Mouse (Mus musculus) liver, embryonic 14.5 days (tissue): ENCODE data around the gene Vamp4. TPM values are rescaled to one million over a fixed set of nuclear protein-coding genes. Genes with fewer than 3 reads are reported as not detected.
A peak's percentile ranks its signal among the peaks of the same experiment; 100 is the strongest.

ENCODE experiments used
- ATAC-seq: fragments of 200-750 bp; cut with Nextera tagmentation; 2 replicates; pipeline ENCODE4 v1.8.0; 2017; ENCODE audit warnings: moderate number of reproducible peaks, mild to moderate bottlenecking, moderate library complexity; ENCODE audit not compliant: insufficient read depth
- DNase-seq, 3 experiments: peaks; one replicate each; pipeline ENCODE4 v3.0.0-alpha.2; 2012 to 2013; ENCODE audit warnings: low read depth in 3 of 3, low spot score in 3 of 3
- H3K27ac ChIP-seq: fragments of 300-500 bp; sonication (generic); 2 replicates; pipeline ENCODE4 v1.5.1; 2014; ENCODE audit warnings: moderate library complexity, mild to moderate bottlenecking, control low read depth, inconsistent platforms
- H3K27me3 ChIP-seq: fragments of 300-500 bp; sonication (generic); 2 replicates; pipeline ENCODE4 v1.6.1; 2014; ENCODE audit warnings: mild to moderate bottlenecking, low read length, moderate library complexity; ENCODE audit not compliant: control insufficient read depth, insufficient read depth
- H3K36me3 ChIP-seq: fragments of 300-500 bp; sonication (generic); replicated peaks from 2 replicates; pipeline ENCODE4 v1.6.1; 2014; ENCODE audit warnings: low read depth; ENCODE audit not compliant: control insufficient read depth, insufficient read depth
- H3K4me1 ChIP-seq, 2 experiments: fragments of 200-500 bp in 1 of 2; fragments of 300-500 bp in 1 of 2; sonication (generic) in 1 of 2; replicated peaks; 2 replicates each; pipeline ENCODE4 v1.6.1; 2012 to 2014; ENCODE audit warnings: antibody characterized with exemption in 1 of 2, inconsistent platforms in 1 of 2, low read length in 1 of 2; ENCODE audit not compliant: control insufficient read depth in 2 of 2, insufficient read depth in 2 of 2
- H3K4me2 ChIP-seq: fragments of 300-500 bp; sonication (generic); 2 replicates; pipeline ENCODE4 v1.6.1; 2014; ENCODE audit warnings: low read depth, mild to moderate bottlenecking, control low read depth, moderate library complexity
- H3K4me3 ChIP-seq, 2 experiments: fragments of 200-500 bp in 1 of 2; fragments of 300-500 bp in 1 of 2; sonication (generic) in 1 of 2; 2 replicates each; pipeline ENCODE4 v1.5.1; 2012 to 2014; ENCODE audit warnings: low read depth in 2 of 2, low read length in 2 of 2, mild to moderate bottlenecking in 2 of 2, control low read depth in 1 of 2, inconsistent platforms in 1 of 2, moderate library complexity in 1 of 2; ENCODE audit not compliant: insufficient read depth in 1 of 2
- H3K9ac ChIP-seq: fragments of 300-500 bp; sonication (generic); replicated peaks from 2 replicates; pipeline ENCODE4 v1.6.1; 2014; ENCODE audit warnings: mild to moderate bottlenecking, control low read depth, moderate library complexity
- H3K9me3 ChIP-seq: fragments of 300-500 bp; sonication (generic); 2 replicates; pipeline ENCODE4 v1.6.1; 2016; ENCODE audit warnings: low read length, mixed read lengths; ENCODE audit not compliant: control insufficient read depth
- CTCF ChIP-seq: IDR thresholded peaks from 2 replicates; pipeline ENCODE4 v1.5.1; 2016; ENCODE audit warnings: antibody characterized with exemption, low read depth, control low read depth
- EP300 ChIP-seq: IDR thresholded peaks from 2 replicates; pipeline ENCODE4 v1.6.1; 2016; ENCODE audit warnings: antibody characterized with exemption, low read depth
- WGBS: fragments of 180-500 bp; shearing (Covaris S2); extraction: QIAGEN DNeasy Blood & Tissue Kit; methylation state at CpG from one replicate; pipeline ENCODE4 v1.1.7; 2014; ENCODE audit not compliant: insufficient replicate concordance; 5-methylcytosine and 5-hydroxymethylcytosine counted together
- polyA plus RNA-seq, 2 experiments: library from polyadenylated mRNA; depleted of rRNA in 1 of 2; stranded (reverse) in 1 of 2; unstranded in 1 of 2; fragments of >200 nt; fragmentation: Nextera tagmentation in 1 of 2; extraction: Ambion mirVana in 1 of 2; gene quantifications; 2 replicates each; pipeline versions ENCODE4 v1.2.1 to v1.2.3; 2012 to 2014

Vamp4 gene
- polyA plus RNA-seq, 2 experiments = 5.6 to 13.5 TPM

DNA sequence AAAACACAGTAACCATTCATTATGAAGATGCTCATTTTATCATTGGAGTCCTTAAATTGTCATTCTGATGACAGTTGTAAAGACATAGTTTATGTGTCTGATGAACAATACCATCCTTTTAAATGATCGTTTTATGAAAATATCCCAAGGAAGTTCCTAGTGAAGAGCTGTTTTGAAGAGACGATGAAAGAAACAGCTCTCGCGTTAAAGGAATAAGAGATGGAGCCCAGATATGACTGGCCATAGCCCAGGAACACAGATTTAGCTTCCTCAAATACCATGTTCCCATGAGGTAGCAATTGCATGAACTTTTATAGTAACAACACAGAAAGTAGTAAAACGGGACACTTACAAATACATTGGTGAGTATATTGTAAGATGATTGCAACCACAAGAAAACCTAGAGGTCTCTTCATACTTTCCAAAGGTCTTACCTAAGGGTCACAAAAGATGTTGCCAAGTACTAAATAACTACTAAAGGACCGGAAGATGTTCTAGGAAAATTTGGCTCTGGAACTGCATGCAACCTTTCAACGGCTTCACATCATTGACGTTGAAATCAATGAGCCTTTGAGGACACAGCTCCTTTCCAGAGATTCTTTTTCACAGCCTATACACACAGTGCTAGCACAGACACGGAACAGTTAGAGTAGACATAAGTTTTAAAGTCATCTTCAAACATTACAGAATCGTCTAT, 21.2 kb upstream of the Vamp4 start:
- Histone ChIP-seq H3K36me3 (peaks cover 5% of the 10 kb centered on the region), H3K4me2 (peak overlapping the region; percentile 93), H3K27me3 (no peaks in the 10 kb centered on the region), H3K9me3 (no peaks in the 10 kb centered on the region), H3K4me3 (peak overlapping the region; percentile 55 to 70; a peak in 3 of 4 replicates), H3K4me1 (peaks cover 5 to 14% of the 10 kb centered on the region in 2 experiments; a peak in 3 of 4 replicates), H3K27ac (peak overlapping the region; percentile 37), H3K9ac (peak overlapping the region; percentile 61)
- ATAC-seq = no peak
- no peak for DNase-seq
- TF ChIP-seq CTCF (no peak), EP300 (no peak)
- WGBS = 46% methylated on average over 10 of the region's 10 CpGs

DNA sequence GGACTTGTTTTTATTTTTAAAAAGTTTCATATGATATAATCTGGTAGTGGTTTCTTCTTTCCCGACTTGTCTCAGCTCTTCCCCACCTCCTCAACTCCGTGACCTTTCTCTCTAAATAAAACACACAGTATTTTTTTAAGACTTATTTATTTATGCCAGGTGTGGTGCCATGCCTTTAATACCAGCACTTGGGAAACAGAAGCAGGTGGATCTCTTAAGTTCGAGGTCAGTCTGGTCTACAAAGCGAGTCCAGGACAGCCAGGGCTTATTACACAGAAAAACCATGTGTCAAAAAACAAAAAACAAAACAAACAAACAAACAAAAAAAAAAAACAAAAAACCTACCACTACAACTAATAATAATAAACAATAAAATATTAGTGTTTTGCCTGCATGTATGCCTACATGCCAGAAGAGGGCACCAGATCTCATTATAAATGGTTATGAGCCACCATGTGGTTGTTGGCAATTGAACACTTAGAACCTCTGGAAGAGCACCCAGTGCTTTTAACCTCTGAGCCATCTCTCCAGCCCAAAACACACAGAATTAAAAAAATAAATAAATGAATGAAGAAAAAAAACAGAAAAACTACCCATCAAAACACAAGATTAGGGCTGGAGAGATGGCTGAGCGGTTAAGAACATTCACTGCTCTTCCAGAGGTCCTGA, 20.6 kb upstream of the Vamp4 start:
- ATAC-seq = no peak
- no peak overlapping the region for H3K4me3 ChIP-seq

GRCm38 (mm10) chr1:162552956-162553355, 17.4 kb upstream of the Vamp4 start:
- WGBS = 16% methylated on average over 9 of the region's 9 CpGs
- no peak overlapping the region for H3K9ac ChIP-seq
- TF ChIP-seq CTCF = no peak
- no peak for TF ChIP-seq EP300
- H3K27me3 ChIP-seq = no peaks in the 10 kb centered on the region
- no peak overlapping the region for H3K4me3 ChIP-seq
- ATAC-seq (no peak; the same call in 1 of the 2 replicates), DNase-seq (no peak)
- H3K36me3 ChIP-seq = no peaks in the 10 kb centered on the region
- H3K9me3 ChIP-seq = no peaks in the 10 kb centered on the region
- no peak overlapping the region; the same call in 1 of the 2 replicates for H3K27ac ChIP-seq
- peaks cover 5 to 6% of the 10 kb centered on the region in 2 experiments; a peak in 2 of 4 replicates for H3K4me1 ChIP-seq
- peak overlapping the region; percentile 29 for H3K4me2 ChIP-seq

More for the DNA sequence above, 20.6 kb upstream of the Vamp4 start:
- 55% methylated on average over 5 of the region's 5 CpGs for WGBS
- Histone ChIP-seq H3K27ac (no peak overlapping the region), H3K36me3 (peaks cover 3% of the 10 kb centered on the region), H3K9me3 (no peaks in the 10 kb centered on the region), H3K4me2 (no peak overlapping the region; the same call in 1 of the 2 replicates), H3K27me3 (no peaks in the 10 kb centered on the region), H3K9ac (no peak overlapping the region), H3K4me1 (peaks cover 5 to 14% of the 10 kb centered on the region in 2 experiments; a peak in 3 of 4 replicates)
- TF ChIP-seq EP300 (no peak), CTCF (peak; percentile 73)
- DNase-seq = no peak

GRCm38 (mm10) chr1:162554193-162554592, 16.1 kb upstream of the Vamp4 start:
- Histone ChIP-seq H3K9me3 (no peaks in the 10 kb centered on the region), H3K9ac (no peak overlapping the region), H3K4me3 (no peak overlapping the region), H3K4me1 (peaks cover 1 to 6% of the 10 kb centered on the region in 2 experiments; a peak in 2 of 4 replicates), H3K27me3 (no peaks in the 10 kb centered on the region), H3K27ac (no peak overlapping the region), H3K4me2 (no peak overlapping the region), H3K36me3 (no peaks in the 10 kb centered on the region)
- 75% methylated on average over 3 of the region's 3 CpGs for WGBS
- no peak for ATAC-seq
- TF ChIP-seq CTCF (no peak), EP300 (no peak)
- no peak for DNase-seq

DNA sequence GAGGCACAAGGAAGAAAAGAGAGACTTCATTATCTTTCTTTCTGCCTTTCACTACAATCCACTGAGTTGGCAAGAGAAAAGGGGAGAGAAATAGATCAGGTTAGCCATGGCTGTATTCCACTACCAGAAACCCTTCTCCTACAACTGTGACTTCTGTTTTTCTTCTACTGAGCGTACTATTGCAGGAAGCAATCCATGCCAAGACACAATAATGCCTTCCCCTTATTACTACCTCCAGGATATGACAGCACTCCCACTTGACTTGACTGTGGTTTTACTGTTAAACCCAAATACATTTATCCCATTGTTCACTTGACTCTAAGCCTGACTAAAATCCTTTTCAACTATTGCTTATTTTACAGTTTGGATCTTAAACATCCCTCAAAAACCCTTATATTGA, 7.1 kb upstream of the Vamp4 start:
- H3K9me3 ChIP-seq = no peaks in the 10 kb centered on the region
- no peak for TF ChIP-seq EP300
- no peak for TF ChIP-seq CTCF
- H3K4me2 ChIP-seq = no peak overlapping the region
- 15% methylated on average over 1 of the region's 1 CpGs for WGBS
- ATAC-seq = no peak
- DNase-seq = no peak
- peaks cover 4% of the 10 kb centered on the region; the same call in 1 of the 2 replicates for H3K27me3 ChIP-seq
- H3K27ac ChIP-seq = no peak overlapping the region
- H3K4me3 ChIP-seq = no peak overlapping the region
- no peaks in the 10 kb centered on the region for H3K36me3 ChIP-seq
- H3K4me1 ChIP-seq = no peaks in the 10 kb centered on the region
- no peak overlapping the region for H3K9ac ChIP-seq
